ENCODE assay signal across 12 mouse cellular contexts in the genomic region with DNA sequence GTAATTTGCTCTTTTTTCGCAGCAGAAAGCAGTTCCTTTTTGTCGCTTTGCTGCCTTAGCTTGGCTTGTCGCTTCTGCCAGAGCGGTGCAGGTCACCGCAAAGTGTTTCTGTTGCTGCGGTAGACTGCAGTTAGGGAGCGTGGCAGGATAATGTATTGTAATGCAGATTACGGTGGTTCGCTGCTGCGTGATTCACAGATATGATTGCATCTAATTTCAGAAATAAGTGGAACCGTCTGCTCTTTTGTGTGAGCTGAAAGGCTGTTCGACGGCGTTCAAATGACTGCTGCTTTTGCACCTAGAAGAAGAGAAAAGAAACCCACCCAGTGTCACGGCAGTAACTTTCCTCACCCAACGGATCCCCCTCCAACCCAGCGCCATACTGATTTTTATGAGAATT.
DNase-seq lines count a peak whose midpoint lies in the region; ATAC-seq lines count a peak whose summit lies in the region.
"Had no signal": no experiment of that assay in that cellular context is flagged by ENCODE, and none has a peak within 500 bp of the region (broad histone marks: within the 10 kb centered on the region; RNA-seq: fewer than 3 reads in every experiment).

No protein-coding gene starts in this region.

- H3K27me3 ChIP-seq in hindbrain, embryonic 12.5 days: 0 out of 2 replicates have a peak, but pooled peaks cover 2% of the 10 kb centered on the region
- peaks cover 4% of the 10 kb centered on the region; the same call in 1 of the 2 replicates for H3K27me3 ChIP-seq in midbrain, embryonic 15.5 days (replicated peaks)
- H3K27me3 ChIP-seq in heart, embryonic 11.5 days (ENCODE audit: control insufficient read depth, insufficient read depth, low read length): no peaks in the 10 kb centered on the region; the same call in 1 of the 2 replicates

- H3K4me1 ChIP-seq in hindbrain, embryonic 12.5 days: peaks cover 11% of the 10 kb centered on the region
- H3K4me1 ChIP-seq in midbrain, embryonic 15.5 days: peaks cover 11% of the 10 kb centered on the region
- no peaks in the 10 kb centered on the region for H3K4me1 ChIP-seq in heart, embryonic 11.5 days (ENCODE audit: control insufficient read depth, insufficient read depth, low read length)
- H3K4me1 ChIP-seq: limb, embryonic 13.5 days had no signal

- no peak overlapping the region for H3K27ac ChIP-seq in hindbrain, embryonic 12.5 days
- H3K27ac ChIP-seq in midbrain, embryonic 15.5 days: no peak overlapping the region
- no peak overlapping the region for H3K27ac ChIP-seq in heart, embryonic 11.5 days (ENCODE audit: low read depth, low read length)
- H3K27ac ChIP-seq: limb, embryonic 13.5 days had no signal

- WGBS in hindbrain, embryonic 12.5 days: 30% methylated on average over 17 of the region's 17 CpGs
- 19% methylated on average over 17 of the region's 17 CpGs for WGBS in midbrain, embryonic 15.5 days
- whole genome bisulfite sequencing in heart, embryonic 11.5 days (ENCODE audit: insufficient replicate concordance): 79% methylated on average over 17 of the region's 17 CpGs

- peak overlapping the region; percentile 15 for H3K4me3 ChIP-seq in hindbrain, embryonic 12.5 days
- H3K4me3 ChIP-seq in midbrain, embryonic 15.5 days: peak overlapping the region; percentile 20
- H3K4me3 ChIP-seq in heart, embryonic 11.5 days (ENCODE audit: low read depth, low read length): no peak overlapping the region
- H3K4me3 ChIP-seq: limb, embryonic 13.5 days had no signal

- ATAC-seq in hindbrain, embryonic 12.5 days (ENCODE audit: low FRiP score): peak; percentile 71
- ATAC-seq in midbrain, embryonic 15.5 days (replicated peaks): peak; percentile 82
- no peak for ATAC-seq in heart, embryonic 11.5 days (replicated peaks; ENCODE audit: insufficient number of reproducible peaks, low FRiP score, low TSS enrichment)
- ATAC-seq: CD4-positive, CD25-positive, alpha-beta regulatory T cell, adult 4 months had no signal

- no peak overlapping the region for H3K9ac ChIP-seq in hindbrain, embryonic 12.5 days
- no peak overlapping the region for H3K9ac ChIP-seq in midbrain, embryonic 15.5 days
- H3K9ac ChIP-seq in heart, embryonic 11.5 days (ENCODE audit: low read depth, low read length): no peak overlapping the region
- H3K9ac ChIP-seq: limb, embryonic 13.5 days had no signal

- DNase-seq in right cerebral cortex, postnatal 10 days (ENCODE audit: low spot score in 2 of 2): peak; percentile 28 to 40
- DNase-seq in right cerebral cortex, postnatal 4 days: no peak
- DNase-seq in left cerebral cortex, adult 18-20 months (ENCODE audit: low spot score in 2 of 2): no peak
- DNase-seq in cerebellum, adult 11-12 months: no peak
- DNase-seq: adrenal gland, postnatal 10 days; lung, adult 18-20 months; thymus, postnatal 25 days had no signal

- H3K36me3 ChIP-seq in hindbrain, embryonic 12.5 days: no peaks in the 10 kb centered on the region
- no peaks in the 10 kb centered on the region for H3K36me3 ChIP-seq in midbrain, embryonic 15.5 days (replicated peaks)
- no peaks in the 10 kb centered on the region for H3K36me3 ChIP-seq in heart, embryonic 11.5 days (ENCODE audit: control insufficient read depth, insufficient read depth, low read length)
- H3K36me3 ChIP-seq: limb, embryonic 13.5 days had no signal

- H3K9me3 ChIP-seq in hindbrain, embryonic 12.5 days (replicated peaks): no peaks in the 10 kb centered on the region
- no peaks in the 10 kb centered on the region for H3K9me3 ChIP-seq in midbrain, embryonic 15.5 days
- no peaks in the 10 kb centered on the region for H3K9me3 ChIP-seq in heart, embryonic 11.5 days (replicated peaks; ENCODE audit: control insufficient read depth, low read length)
- H3K9me3 ChIP-seq: limb, embryonic 13.5 days had no signal

- H3K4me2 ChIP-seq in hindbrain, embryonic 12.5 days (replicated peaks): peak overlapping the region; percentile 41
- H3K4me2 ChIP-seq in midbrain, embryonic 15.5 days: peak overlapping the region; percentile 34
- no peak overlapping the region for H3K4me2 ChIP-seq in heart, embryonic 11.5 days
- H3K4me2 ChIP-seq: limb, embryonic 13.5 days had no signal

Comparison
In these comparisons a context has a peak if more than half of its experiments do, and no peak if none do; other contexts are left out.
1. DNase-seq: peak in right cerebral cortex, postnatal 10 days (2 of 2); none in right cerebral cortex, postnatal 4 days (single experiment), left cerebral cortex, adult 18-20 months (0 of 2) and cerebellum, adult 11-12 months (single experiment).